Mouse (Mus musculus): Measurements from ENCODE around the gene Gm9857. TPM values are rescaled to one million over a fixed set of nuclear protein-coding genes. Genes with fewer than 3 reads are reported as not detected.

The Gm9857 gene
- polyA plus RNA-seq, 1 experiment from 2014 or later = not detected

- no peaks in the 10 kb centered on the region for H3K9me3 ChIP-seq (replicated peaks; ENCODE audit: control insufficient read depth, low read length)
Observed at GRCm38 (mm10) chr3:108900147-108900546, 40.1 kb downstream of the Gm9857 start.

GRCm38 (mm10) chr3:108898640-108899039 is 41.6 kb downstream of the Gm9857 start:
- H3K4me3 ChIP-seq (ENCODE audit: low read depth, low read length) = no peak overlapping the region
- no peaks in the 10 kb centered on the region for H3K4me1 ChIP-seq (ENCODE audit: control insufficient read depth, low read depth, low read length)
- H3K9ac ChIP-seq (ENCODE audit: low read depth, low read length) = no peak overlapping the region
- H3K27ac ChIP-seq (ENCODE audit: low read length) = no peak overlapping the region
- ATAC-seq (ENCODE audit: low read depth) = no peak
- no peaks in the 10 kb centered on the region for H3K9me3 ChIP-seq (replicated peaks; ENCODE audit: control insufficient read depth, low read length)
- H3K36me3 ChIP-seq (ENCODE audit: control insufficient read depth, insufficient read depth) = peaks cover 12% of the 10 kb centered on the region
- WGBS (ENCODE audit: insufficient replicate concordance) = 88% methylated on average over 4 of the region's 4 CpGs
- no peak overlapping the region for H3K4me2 ChIP-seq (ENCODE audit: low read depth, low read length)
- no peaks in the 10 kb centered on the region for H3K27me3 ChIP-seq (ENCODE audit: control insufficient read depth, insufficient read depth, low read depth, low read length)

More at GRCm38 (mm10) chr3:108900147-108900546, 40.1 kb downstream of the Gm9857 start:
- no peaks in the 10 kb centered on the region for H3K27me3 ChIP-seq (ENCODE audit: control insufficient read depth, insufficient read depth, low read depth, low read length)
- no peak overlapping the region for H3K9ac ChIP-seq (ENCODE audit: low read depth, low read length)
- H3K27ac ChIP-seq (ENCODE audit: low read length) = no peak overlapping the region
- H3K4me2 ChIP-seq (ENCODE audit: low read depth, low read length) = no peak overlapping the region
- 48% methylated on average over 3 of the region's 3 CpGs for WGBS (ENCODE audit: insufficient replicate concordance)
- H3K4me3 ChIP-seq (ENCODE audit: low read depth, low read length) = no peak overlapping the region
- no peak; the same call in 1 of the 2 replicates for ATAC-seq (ENCODE audit: low read depth)
- no peaks in the 10 kb centered on the region for H3K4me1 ChIP-seq (ENCODE audit: control insufficient read depth, low read depth, low read length)
- H3K36me3 ChIP-seq (ENCODE audit: control insufficient read depth, insufficient read depth) = peaks cover 27% of the 10 kb centered on the region

- Histone ChIP-seq H3K36me3 (ENCODE audit: control insufficient read depth, insufficient read depth) (no peaks in the 10 kb centered on the region), H3K9me3 (replicated peaks; ENCODE audit: control insufficient read depth, low read length) (no peaks in the 10 kb centered on the region), H3K27me3 (ENCODE audit: control insufficient read depth, insufficient read depth, low read depth, low read length) (no peaks in the 10 kb centered on the region), H3K4me2 (ENCODE audit: low read depth, low read length) (no peak overlapping the region), H3K27ac (ENCODE audit: low read length) (no peak overlapping the region), H3K4me1 (ENCODE audit: control insufficient read depth, low read depth, low read length) (no peaks in the 10 kb centered on the region), H3K4me3 (ENCODE audit: low read depth, low read length) (no peak overlapping the region), H3K9ac (ENCODE audit: low read depth, low read length) (no peak overlapping the region)
- ATAC-seq (ENCODE audit: low read depth) = no peak
- WGBS (ENCODE audit: insufficient replicate concordance) = 38% methylated on average over 4 of the region's 4 CpGs
Observed at GRCm38 (mm10) chr3:108892914-108893313, 47.3 kb downstream of the Gm9857 start.

- Histone ChIP-seq H3K36me3 (ENCODE audit: control insufficient read depth, insufficient read depth) (no peaks in the 10 kb centered on the region), H3K27ac (ENCODE audit: low read length) (no peak overlapping the region), H3K27me3 (ENCODE audit: control insufficient read depth, insufficient read depth, low read depth, low read length) (no peaks in the 10 kb centered on the region), H3K4me2 (ENCODE audit: low read depth, low read length) (no peak overlapping the region), H3K4me3 (ENCODE audit: low read depth, low read length) (no peak overlapping the region), H3K4me1 (ENCODE audit: control insufficient read depth, low read depth, low read length) (no peaks in the 10 kb centered on the region), H3K9me3 (replicated peaks; ENCODE audit: control insufficient read depth, low read length) (no peaks in the 10 kb centered on the region), H3K9ac (ENCODE audit: low read depth, low read length) (no peak overlapping the region)
- 46% methylated on average over 1 of the region's 1 CpGs for WGBS (ENCODE audit: insufficient replicate concordance)
- ATAC-seq (ENCODE audit: low read depth) = no peak
Observed at GRCm38 (mm10) chr3:108892080-108892479, 48.2 kb downstream of the Gm9857 start.

Other genes with a start within 250 kb of the Gm9857 start
- gene Gpsm2, start 218.1 kb downstream of the Gm9857 start, polyA plus RNA-seq (2015; fragmentation: Nextera tagmentation; extraction: Ambion mirVana) = 42.2 and 44.3 TPM in 2 replicates
- gene Aknad1, start 200.8 kb downstream of the Gm9857 start, polyA plus RNA-seq (2015; fragmentation: Nextera tagmentation; extraction: Ambion mirVana) = 0.51 and 0.75 TPM in 2 replicates
- gene Stxbp3, start 99.9 kb downstream of the Gm9857 start, polyA plus RNA-seq (2015; fragmentation: Nextera tagmentation; extraction: Ambion mirVana) = 17.6 and 22.3 TPM in 2 replicates
- gene Fndc7, start 50.4 kb downstream of the Gm9857 start, polyA plus RNA-seq (2015; fragmentation: Nextera tagmentation; extraction: Ambion mirVana) = 0.04 TPM in 2 replicates
- gene Prpf38b, start 28.7 kb downstream of the Gm9857 start, polyA plus RNA-seq (2015; fragmentation: Nextera tagmentation; extraction: Ambion mirVana) = 24.5 and 24.9 TPM in 2 replicates
- gene Henmt1, start 572 bp downstream of the Gm9857 start, polyA plus RNA-seq (2015; fragmentation: Nextera tagmentation; extraction: Ambion mirVana) = not detected in 2 replicates
- gene Fam102b, start 87.2 kb upstream of the Gm9857 start, polyA plus RNA-seq (2015; fragmentation: Nextera tagmentation; extraction: Ambion mirVana) = 0.82 and 0.92 TPM in 2 replicates
- gene Slc25a54, start 140.0 kb upstream of the Gm9857 start, polyA plus RNA-seq (2015; fragmentation: Nextera tagmentation; extraction: Ambion mirVana) = not detected in 2 replicates
- gene Slc25a24, start 182.7 kb upstream of the Gm9857 start, polyA plus RNA-seq (2015; fragmentation: Nextera tagmentation; extraction: Ambion mirVana) = 4.2 and 4.6 TPM in 2 replicates

Measured in liver, embryonic 16.5 days (tissue).